Mouse (Mus musculus) G1E (cell line): ENCODE results near the gene Wbp1.

ENCODE experiments used
- CTCF ChIP-seq: IDR thresholded peaks from 2 replicates; pipeline ENCODE4 v1.5.1; 2012; ENCODE audit warnings: low read depth, low read length, inconsistent platforms, mixed read lengths
- GATA1 ChIP-seq: IDR thresholded peaks from 2 replicates; pipeline ENCODE4 v1.6.1; 2012; ENCODE audit warnings: borderline replicate concordance, low read length, inconsistent platforms, mixed read lengths

GRCm38 (mm10) chr6:83087926-83088260 is 33.5 kb downstream of the Wbp1 start:
- TF ChIP-seq GATA1 (no peak), CTCF (no peak)
